Mouse (Mus musculus) liver, embryonic 14.5 days (tissue): ENCODE results near the gene Stambp. TPM values are rescaled to one million over a fixed set of nuclear protein-coding genes. Genes with fewer than 3 reads are reported as not detected.

Source experiments
- ATAC-seq: fragments of 200-750 bp; cut with Nextera tagmentation; 2 replicates; pipeline ENCODE4 v1.8.0; 2017; ENCODE audit warnings: moderate number of reproducible peaks, mild to moderate bottlenecking, moderate library complexity; ENCODE audit not compliant: insufficient read depth
- DNase-seq, 3 experiments: peaks; one replicate each; pipeline ENCODE4 v3.0.0-alpha.2; 2012 to 2013; ENCODE audit warnings: low read depth in 3 of 3, low spot score in 3 of 3
- H3K27ac ChIP-seq: fragments of 300-500 bp; sonication (generic); 2 replicates; pipeline ENCODE4 v1.5.1; 2014; ENCODE audit warnings: moderate library complexity, mild to moderate bottlenecking, control low read depth, inconsistent platforms
- H3K27me3 ChIP-seq: fragments of 300-500 bp; sonication (generic); 2 replicates; pipeline ENCODE4 v1.6.1; 2014; ENCODE audit warnings: mild to moderate bottlenecking, low read length, moderate library complexity; ENCODE audit not compliant: control insufficient read depth, insufficient read depth
- H3K36me3 ChIP-seq: fragments of 300-500 bp; sonication (generic); replicated peaks from 2 replicates; pipeline ENCODE4 v1.6.1; 2014; ENCODE audit warnings: low read depth; ENCODE audit not compliant: control insufficient read depth, insufficient read depth
- H3K4me1 ChIP-seq, 2 experiments: fragments of 200-500 bp in 1 of 2; fragments of 300-500 bp in 1 of 2; sonication (generic) in 1 of 2; replicated peaks; 2 replicates each; pipeline ENCODE4 v1.6.1; 2012 to 2014; ENCODE audit warnings: antibody characterized with exemption in 1 of 2, inconsistent platforms in 1 of 2, low read length in 1 of 2; ENCODE audit not compliant: control insufficient read depth in 2 of 2, insufficient read depth in 2 of 2
- H3K4me2 ChIP-seq: fragments of 300-500 bp; sonication (generic); 2 replicates; pipeline ENCODE4 v1.6.1; 2014; ENCODE audit warnings: low read depth, mild to moderate bottlenecking, control low read depth, moderate library complexity
- H3K4me3 ChIP-seq, 2 experiments: fragments of 200-500 bp in 1 of 2; fragments of 300-500 bp in 1 of 2; sonication (generic) in 1 of 2; 2 replicates each; pipeline ENCODE4 v1.5.1; 2012 to 2014; ENCODE audit warnings: low read depth in 2 of 2, low read length in 2 of 2, mild to moderate bottlenecking in 2 of 2, control low read depth in 1 of 2, inconsistent platforms in 1 of 2, moderate library complexity in 1 of 2; ENCODE audit not compliant: insufficient read depth in 1 of 2
- H3K9ac ChIP-seq: fragments of 300-500 bp; sonication (generic); replicated peaks from 2 replicates; pipeline ENCODE4 v1.6.1; 2014; ENCODE audit warnings: mild to moderate bottlenecking, control low read depth, moderate library complexity
- H3K9me3 ChIP-seq: fragments of 300-500 bp; sonication (generic); 2 replicates; pipeline ENCODE4 v1.6.1; 2016; ENCODE audit warnings: low read length, mixed read lengths; ENCODE audit not compliant: control insufficient read depth
- CTCF ChIP-seq: IDR thresholded peaks from 2 replicates; pipeline ENCODE4 v1.5.1; 2016; ENCODE audit warnings: antibody characterized with exemption, low read depth, control low read depth
- EP300 ChIP-seq: IDR thresholded peaks from 2 replicates; pipeline ENCODE4 v1.6.1; 2016; ENCODE audit warnings: antibody characterized with exemption, low read depth
- WGBS: fragments of 180-500 bp; shearing (Covaris S2); extraction: QIAGEN DNeasy Blood & Tissue Kit; methylation state at CpG from one replicate; pipeline ENCODE4 v1.1.7; 2014; ENCODE audit not compliant: insufficient replicate concordance; 5-methylcytosine and 5-hydroxymethylcytosine counted together
- polyA plus RNA-seq, 2 experiments: library from polyadenylated mRNA; depleted of rRNA in 1 of 2; stranded (reverse) in 1 of 2; unstranded in 1 of 2; fragments of >200 nt; fragmentation: Nextera tagmentation in 1 of 2; extraction: Ambion mirVana in 1 of 2; gene quantifications; 2 replicates each; pipeline versions ENCODE4 v1.2.1 to v1.2.3; 2012 to 2014

Stambp gene
- polyA plus RNA-seq, 2 experiments: 6.2 to 9.9 TPM

GRCm38 (mm10) chr6:83512495-83512894 is 60.0 kb downstream of the Stambp start:
- H3K4me3 ChIP-seq: no peak overlapping the region
- no peak overlapping the region for H3K4me2 ChIP-seq
- WGBS: 17% methylated on average over 1 of the region's 1 CpGs
- no peaks in the 10 kb centered on the region for H3K36me3 ChIP-seq
- no peaks in the 10 kb centered on the region for H3K27me3 ChIP-seq
- H3K9me3 ChIP-seq: no peaks in the 10 kb centered on the region
- ATAC-seq: no peak
- no peak overlapping the region for H3K27ac ChIP-seq
- peak; percentile 80 for TF ChIP-seq CTCF
- no peak for TF ChIP-seq EP300
- peaks cover 3% of the 10 kb centered on the region in 2 experiments; a peak in 3 of 4 replicates for H3K4me1 ChIP-seq
- DNase-seq: peak in 1 of 3 experiments; percentile 31
- no peak overlapping the region for H3K9ac ChIP-seq

GRCm38 (mm10) chr6:83510210-83510609 is 62.3 kb downstream of the Stambp start:
- Histone ChIP-seq H3K36me3 (no peaks in the 10 kb centered on the region), H3K27me3 (no peaks in the 10 kb centered on the region), H3K4me3 (no peak overlapping the region), H3K9ac (no peak overlapping the region), H3K27ac (no peak overlapping the region), H3K4me2 (no peak overlapping the region), H3K9me3 (no peaks in the 10 kb centered on the region), H3K4me1 (peaks cover 14 to 15% of the 10 kb centered on the region in 2 experiments)
- TF ChIP-seq CTCF (peak; percentile 21), EP300 (no peak)
- WGBS: 54% methylated on average over 2 of the region's 2 CpGs
- ATAC-seq: no peak
- DNase-seq: no peak

- TF ChIP-seq EP300 (no peak), CTCF (peak; percentile 32)
- H3K4me2 ChIP-seq: no peak overlapping the region
- no peaks in the 10 kb centered on the region for H3K36me3 ChIP-seq
- ATAC-seq (no peak), DNase-seq (no peak)
- H3K4me1 ChIP-seq: peaks cover 20 to 22% of the 10 kb centered on the region in 2 experiments
- H3K27me3 ChIP-seq: no peaks in the 10 kb centered on the region
- H3K4me3 ChIP-seq: no peak overlapping the region
- no peak overlapping the region for H3K9ac ChIP-seq
- H3K27ac ChIP-seq: no peak overlapping the region
- WGBS: 49% methylated on average over 8 of the region's 8 CpGs
- no peaks in the 10 kb centered on the region for H3K9me3 ChIP-seq
These were observed 63.1 kb downstream of the Stambp start for GRCm38 (mm10) chr6:83509442-83509841.

- no peaks in the 10 kb centered on the region for H3K9me3 ChIP-seq
- 0 out of 2 replicates have a peak, but pooled peaks have one; percentile 4 for TF ChIP-seq EP300
- TF ChIP-seq CTCF: no peak
- ATAC-seq (peak; percentile 11; the same call in 1 of the 2 replicates), DNase-seq (no peak)
- peak overlapping the region; percentile 44 to 82 for H3K4me3 ChIP-seq
- 20% methylated on average over 6 of the region's 6 CpGs for WGBS
- H3K4me2 ChIP-seq: peak overlapping the region; percentile 94
- no peaks in the 10 kb centered on the region for H3K27me3 ChIP-seq
- peaks cover 20 to 22% of the 10 kb centered on the region in 2 experiments for H3K4me1 ChIP-seq
- no peaks in the 10 kb centered on the region for H3K36me3 ChIP-seq
- H3K9ac ChIP-seq: peak overlapping the region; percentile 55
- H3K27ac ChIP-seq: peak overlapping the region; percentile 81
These were observed 65.4 kb downstream of the Stambp start for GRCm38 (mm10) chr6:83507168-83507546.

- H3K27ac ChIP-seq: peak within 1 kb of the TSS; percentile 93
- peak; percentile 94 for ATAC-seq
These were observed 66.0 kb downstream of the Stambp start, which contains the start of gene Dguok for GRCm38 (mm10) chr6:83506258-83507167. Gene Dguok, minus strand, starts transcription at chr6:83506969.

More at GRCm38 (mm10) chr6:83506258-83507167, 66.0 kb downstream of the Stambp start, which contains the start of gene Dguok:
- H3K36me3 ChIP-seq: no peaks in the 10 kb centered on the region
- peak within 1 kb of the TSS; percentile 94 for H3K4me2 ChIP-seq
- peaks cover 20 to 22% of the 10 kb centered on the region in 2 experiments for H3K4me1 ChIP-seq
- TF ChIP-seq EP300: peak; percentile 64
- no peak for TF ChIP-seq CTCF
- 0% methylated on average over 54 of the region's 54 CpGs for WGBS
- peak within 1 kb of the TSS; percentile 81 to 82 for H3K4me3 ChIP-seq
- H3K9ac ChIP-seq: peak within 1 kb of the TSS; percentile 69
- no peaks in the 10 kb centered on the region for H3K27me3 ChIP-seq
- H3K9me3 ChIP-seq: no peaks in the 10 kb centered on the region
- DNase-seq: peak; percentile 96 to 99 (median 98)
